Mouse (Mus musculus) stomach, embryonic 15.5 days (tissue): ENCODE results near the gene Ccdc70. TPM values are rescaled to one million over a fixed set of nuclear protein-coding genes. Genes with fewer than 3 reads are reported as not detected.
"Not testable (repeated sequence)": the region's sequence is repeated elsewhere in the genome, so short reads cannot be mapped to it uniquely, and the experiment has no call there.

ENCODE experiments used
- ATAC-seq: fragments of 200-750 bp; cut with Nextera tagmentation; 2 replicates; pipeline ENCODE4 v1.8.0; 2017; ENCODE audit warnings: low read depth, moderate number of reproducible peaks, moderate TSS enrichment; ENCODE audit not compliant: insufficient read depth, low FRiP score
- H3K27ac ChIP-seq: fragments of 300-500 bp; sonication (generic); 2 replicates; pipeline ENCODE4 v1.5.1; 2015; ENCODE audit warnings: mild to moderate bottlenecking, inconsistent platforms
- H3K27me3 ChIP-seq: fragments of 300-500 bp; sonication (generic); replicated peaks from 2 replicates; pipeline ENCODE4 v1.6.1; 2015; ENCODE audit warnings: inconsistent platforms
- H3K36me3 ChIP-seq: fragments of 300-500 bp; sonication (generic); 2 replicates; pipeline ENCODE4 v1.6.1; 2015; ENCODE audit warnings: inconsistent platforms
- H3K4me1 ChIP-seq: fragments of 300-500 bp; sonication (generic); 2 replicates; pipeline ENCODE4 v1.6.1; 2015; ENCODE audit warnings: inconsistent platforms
- H3K4me2 ChIP-seq: fragments of 300-500 bp; sonication (generic); 2 replicates; pipeline ENCODE4 v1.6.1; 2015; ENCODE audit warnings: mild to moderate bottlenecking, inconsistent platforms
- H3K4me3 ChIP-seq: fragments of 300-500 bp; sonication (generic); replicated peaks from 2 replicates; pipeline ENCODE4 v1.5.1; 2015; ENCODE audit warnings: inconsistent platforms
- H3K9ac ChIP-seq: fragments of 300-500 bp; sonication (generic); 2 replicates; pipeline ENCODE4 v1.6.1; 2015; ENCODE audit warnings: inconsistent platforms
- H3K9me3 ChIP-seq: fragments of 300-500 bp; sonication (generic); 2 replicates; pipeline ENCODE4 v1.6.1; 2016; ENCODE audit warnings: inconsistent platforms
- WGBS: fragments of 180-500 bp; shearing (Covaris S2); methylation state at CpG from one replicate; pipeline ENCODE4 v1.1.7; 2015; 5-methylcytosine and 5-hydroxymethylcytosine counted together
- polyA plus RNA-seq: library from polyadenylated mRNA; unstranded; fragments of >200 nt; fragmentation: Nextera tagmentation; extraction: Ambion mirVana; gene quantifications from 2 replicates; pipeline ENCODE4 v1.2.1, GENCODE M21; 2015

Ccdc70 gene
- not detected in 2 replicates for polyA plus RNA-seq

DNA sequence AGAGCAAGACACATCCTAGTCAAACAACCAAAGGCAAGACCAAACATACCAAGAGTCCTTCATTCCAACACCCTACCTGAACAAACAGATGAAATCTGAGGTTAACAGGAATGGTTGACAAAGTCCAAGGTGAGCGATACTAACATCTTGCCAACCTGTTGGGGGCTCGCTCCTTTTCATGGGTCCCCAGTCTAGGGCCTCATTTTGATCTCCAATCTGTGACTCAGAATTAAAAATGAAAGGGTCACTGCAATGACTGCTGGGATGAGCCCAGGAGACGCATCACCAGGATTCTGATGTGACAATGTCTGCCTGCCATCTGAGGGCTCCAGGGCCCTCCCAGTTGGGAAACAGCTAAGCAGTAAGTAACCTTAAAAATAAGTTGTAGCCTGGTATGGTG is at the start of gene Ccdc70:
Ccdc70 (plus strand) TSS at position 301 of the 400 bp plus-strand sequence.
- ATAC-seq: no peak
- H3K4me2 ChIP-seq: no peak within 1 kb of the TSS

DNA sequence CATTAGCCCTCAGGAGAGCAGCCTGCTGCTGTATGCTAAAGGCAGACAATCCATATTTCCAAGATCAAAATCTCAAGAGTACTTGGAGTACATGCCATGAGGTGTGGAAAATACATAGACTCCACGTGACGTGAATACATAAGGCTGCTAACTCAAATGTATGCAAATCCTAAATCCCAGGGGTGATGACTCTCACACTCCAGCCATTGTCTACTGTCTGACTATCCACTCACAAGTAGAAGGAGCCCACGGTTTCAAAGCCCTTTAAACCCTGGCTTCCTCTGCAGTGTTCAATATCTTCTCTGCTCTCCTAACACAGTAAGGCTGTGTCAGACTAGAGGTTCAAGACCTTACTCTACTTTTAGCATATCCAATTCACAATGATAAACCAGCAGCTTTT is 38.8 kb upstream of the Ccdc70 start:
- 74% methylated on average over 3 of the region's 3 CpGs for WGBS

More for the DNA sequence above, at the start of gene Ccdc70:
- Histone ChIP-seq H3K27ac (no peak within 1 kb of the TSS), H3K36me3 (no peaks in the 10 kb centered on the region), H3K9ac (no peak within 1 kb of the TSS), H3K27me3 (no peaks in the 10 kb centered on the region), H3K9me3 (no peaks in the 10 kb centered on the region), H3K4me3 (no peak within 1 kb of the TSS), H3K4me1 (no peaks in the 10 kb centered on the region)
- WGBS: 69% methylated on average over 3 of the region's 3 CpGs

DNA sequence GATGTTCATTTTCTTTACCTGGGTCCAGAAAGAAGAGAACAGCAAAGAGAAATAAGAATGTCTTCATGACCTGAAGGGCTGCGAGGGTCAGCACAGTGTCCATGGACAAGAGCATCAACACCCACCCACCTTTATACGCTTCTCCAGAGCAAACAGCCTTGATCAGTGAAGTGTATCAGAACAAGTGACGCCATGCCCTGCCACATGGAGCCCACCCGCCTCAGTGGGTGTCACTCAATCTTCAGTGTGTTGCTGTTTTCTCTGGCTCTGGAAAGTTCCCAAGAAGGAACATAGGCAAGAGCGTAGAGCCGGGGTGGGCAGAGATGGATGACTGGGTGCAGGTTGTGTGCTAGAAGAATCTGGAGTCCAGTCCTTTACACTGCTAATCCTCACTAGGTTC is 37.0 kb upstream of the Ccdc70 start, which contains the start of gene Defb15:
Defb15 (minus strand) TSS at position 101 of the 400 bp plus-strand sequence.
- Histone ChIP-seq H3K9me3 (no peaks in the 10 kb centered on the region), H3K27ac (no peak within 1 kb of the TSS), H3K4me1 (no peaks in the 10 kb centered on the region), H3K9ac (no peak within 1 kb of the TSS), H3K27me3 (no peaks in the 10 kb centered on the region), H3K36me3 (no peaks in the 10 kb centered on the region), H3K4me2 (no peak within 1 kb of the TSS), H3K4me3 (no peak within 1 kb of the TSS)
- 90% methylated on average over 6 of the region's 6 CpGs for WGBS
- no peak for ATAC-seq

More for the DNA sequence above, 38.8 kb upstream of the Ccdc70 start:
- H3K36me3 ChIP-seq, H3K4me2 ChIP-seq, H3K4me3 ChIP-seq, H3K9ac ChIP-seq, ATAC-seq, H3K27ac ChIP-seq, H3K27me3 ChIP-seq, H3K9me3 ChIP-seq, H3K4me1 ChIP-seq: not testable (repeated sequence)

DNA sequence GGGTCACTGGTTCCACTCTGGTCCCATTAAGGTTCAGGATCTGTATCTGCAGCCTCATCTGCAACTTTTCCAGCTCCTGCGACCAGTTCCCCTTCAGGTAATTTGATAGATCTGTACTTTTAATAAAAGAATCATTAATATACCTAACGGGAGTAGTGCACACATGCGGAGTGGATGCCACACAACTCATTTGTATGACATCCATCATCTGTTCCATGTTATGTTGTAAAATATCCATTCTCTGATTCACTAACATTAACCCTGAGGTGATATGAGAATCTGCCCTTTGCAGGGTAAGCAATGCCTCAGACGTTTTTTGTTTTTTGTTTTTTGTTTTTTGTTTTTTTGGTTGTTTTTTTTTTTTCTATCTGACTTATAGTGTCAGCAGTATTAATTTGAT is 31.5 kb upstream of the Ccdc70 start, which contains the start of gene Defb35:
Defb35 (plus strand) TSS at position 301 of the 400 bp plus-strand sequence.
- H3K27ac ChIP-seq, H3K9ac ChIP-seq, H3K36me3 ChIP-seq, H3K4me1 ChIP-seq, ATAC-seq, H3K4me2 ChIP-seq, H3K27me3 ChIP-seq, H3K4me3 ChIP-seq, H3K9me3 ChIP-seq: not testable (repeated sequence)
- WGBS: 78% methylated on average over 4 of the region's 4 CpGs

DNA sequence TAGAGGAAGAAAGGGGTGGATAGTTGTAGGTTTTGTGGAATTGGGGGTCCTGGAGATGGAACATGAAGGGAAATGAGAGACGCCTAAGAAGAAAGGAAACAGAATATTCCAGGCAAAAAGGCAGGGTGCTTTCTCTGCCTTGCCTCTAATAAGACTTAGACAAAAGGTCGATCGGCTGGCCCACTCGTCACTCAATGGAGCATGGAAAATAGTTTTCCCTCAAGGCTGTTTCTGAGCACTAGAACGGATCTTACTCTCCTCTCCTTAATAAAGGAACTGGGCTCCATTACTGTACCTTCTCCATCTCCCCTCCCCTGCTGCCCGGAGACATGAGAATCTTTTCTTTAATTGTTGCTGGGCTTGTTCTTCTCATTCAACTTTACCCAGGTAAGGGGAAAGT is 23.1 kb upstream of the Ccdc70 start, which contains the start of gene Defb13:
Defb13 (plus strand) TSS at position 301 of the 400 bp plus-strand sequence.
- ATAC-seq: no peak
- H3K9me3 ChIP-seq: no peaks in the 10 kb centered on the region
- H3K4me2 ChIP-seq: no peak within 1 kb of the TSS
- 82% methylated on average over 6 of the region's 6 CpGs for WGBS
- H3K36me3 ChIP-seq: no peaks in the 10 kb centered on the region
- no peak within 1 kb of the TSS for H3K9ac ChIP-seq
- H3K27me3 ChIP-seq: no peaks in the 10 kb centered on the region
- H3K27ac ChIP-seq: no peak within 1 kb of the TSS
- H3K4me1 ChIP-seq: no peaks in the 10 kb centered on the region
- H3K4me3 ChIP-seq: no peak within 1 kb of the TSS

DNA sequence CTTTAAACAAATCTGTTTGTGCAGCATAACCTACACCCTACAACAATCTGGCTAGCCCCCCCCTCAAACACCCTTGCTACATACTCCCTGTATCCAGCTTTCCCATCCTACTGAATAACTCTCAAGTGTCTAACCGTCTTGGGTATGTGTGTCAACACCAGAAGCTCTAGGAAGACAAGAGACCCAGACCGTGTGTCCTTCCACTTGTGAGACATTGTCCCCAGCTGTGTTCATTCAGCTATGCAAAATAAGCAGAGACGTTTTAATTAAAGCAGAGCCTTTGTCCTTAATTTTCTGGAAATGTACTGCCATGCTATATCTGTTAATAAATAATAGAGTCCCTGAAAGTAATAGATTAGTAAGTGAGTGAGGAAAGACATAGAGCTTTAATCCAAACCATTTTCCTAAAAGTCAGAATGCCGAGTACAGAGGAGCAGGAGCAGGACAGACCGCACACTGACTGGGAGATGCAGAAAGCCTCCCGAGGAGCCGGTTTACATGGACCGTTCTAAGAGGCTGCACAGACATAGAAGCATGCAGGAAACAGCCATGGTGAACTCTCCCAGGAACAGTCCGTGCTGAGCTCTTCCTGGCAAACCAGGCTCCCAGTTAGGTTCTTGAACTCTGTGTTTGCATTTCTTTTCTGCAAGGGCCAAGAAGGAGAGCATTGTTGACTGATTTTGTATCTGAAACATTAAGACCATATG is 22.1 kb upstream of the Ccdc70 start:
- no peak overlapping the region for H3K4me2 ChIP-seq
- ATAC-seq: no peak
- H3K27ac ChIP-seq: no peak overlapping the region
- no peaks in the 10 kb centered on the region for H3K9me3 ChIP-seq
- H3K9ac ChIP-seq: no peak overlapping the region
- H3K4me1 ChIP-seq: no peaks in the 10 kb centered on the region
- WGBS: 67% methylated on average over 9 of the region's 9 CpGs
- no peaks in the 10 kb centered on the region for H3K27me3 ChIP-seq
- no peak overlapping the region for H3K4me3 ChIP-seq
- H3K36me3 ChIP-seq: no peaks in the 10 kb centered on the region

DNA sequence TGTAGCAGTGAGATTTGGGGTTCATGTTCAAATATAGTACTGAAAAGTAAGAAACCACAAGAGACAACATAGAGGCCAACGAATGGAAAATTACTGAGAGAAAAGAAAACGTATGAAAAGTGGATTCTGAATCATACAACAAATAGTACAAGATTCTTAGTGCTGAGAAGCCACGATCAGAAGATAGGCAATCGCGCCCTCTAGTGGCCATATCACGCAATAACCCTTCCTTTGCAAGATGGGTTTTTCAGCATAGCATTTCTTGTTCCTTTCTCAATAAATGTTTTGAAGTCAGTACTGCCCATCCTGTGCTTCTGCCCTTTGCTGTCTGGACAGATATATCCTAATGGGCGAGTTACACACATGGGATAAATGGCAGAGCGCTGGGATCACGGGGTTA is 14.3 kb upstream of the Ccdc70 start:
- no peak overlapping the region for H3K27ac ChIP-seq
- WGBS: 7% methylated on average over 9 of the region's 9 CpGs
- H3K36me3 ChIP-seq: no peaks in the 10 kb centered on the region
- no peaks in the 10 kb centered on the region for H3K27me3 ChIP-seq
- no peak overlapping the region for H3K4me2 ChIP-seq
- no peak for ATAC-seq
- H3K4me3 ChIP-seq: no peak overlapping the region
- H3K9ac ChIP-seq: no peak overlapping the region
- H3K9me3 ChIP-seq: no peaks in the 10 kb centered on the region
- H3K4me1 ChIP-seq: no peaks in the 10 kb centered on the region

DNA sequence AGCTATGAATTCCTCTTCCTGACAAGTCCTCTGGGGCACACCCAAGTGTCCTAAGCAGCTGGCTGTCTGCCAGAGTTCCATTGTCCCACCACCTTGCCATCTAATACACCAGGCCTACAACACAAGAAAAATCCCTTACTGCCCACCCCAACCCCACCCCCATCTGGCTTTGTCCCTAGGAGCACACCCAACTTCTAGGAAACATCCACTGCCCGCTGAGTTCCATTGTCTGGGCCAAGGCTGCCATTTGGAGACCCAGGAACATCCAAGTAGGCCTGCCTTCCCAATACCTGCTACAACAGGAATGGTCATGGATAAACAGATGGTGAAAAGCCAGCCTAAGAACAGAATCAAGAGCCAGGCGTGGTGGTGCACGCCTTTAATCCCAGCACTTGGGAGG is 13.2 kb upstream of the Ccdc70 start:
- H3K9ac ChIP-seq: no peak overlapping the region
- no peak overlapping the region for H3K27ac ChIP-seq
- ATAC-seq: no peak
- H3K4me2 ChIP-seq: no peak overlapping the region
- no peaks in the 10 kb centered on the region for H3K36me3 ChIP-seq
- WGBS: 81% methylated on average over 3 of the region's 3 CpGs
- H3K4me3 ChIP-seq: no peak overlapping the region
- no peaks in the 10 kb centered on the region for H3K9me3 ChIP-seq
- H3K4me1 ChIP-seq: no peaks in the 10 kb centered on the region
- H3K27me3 ChIP-seq: no peaks in the 10 kb centered on the region

DNA sequence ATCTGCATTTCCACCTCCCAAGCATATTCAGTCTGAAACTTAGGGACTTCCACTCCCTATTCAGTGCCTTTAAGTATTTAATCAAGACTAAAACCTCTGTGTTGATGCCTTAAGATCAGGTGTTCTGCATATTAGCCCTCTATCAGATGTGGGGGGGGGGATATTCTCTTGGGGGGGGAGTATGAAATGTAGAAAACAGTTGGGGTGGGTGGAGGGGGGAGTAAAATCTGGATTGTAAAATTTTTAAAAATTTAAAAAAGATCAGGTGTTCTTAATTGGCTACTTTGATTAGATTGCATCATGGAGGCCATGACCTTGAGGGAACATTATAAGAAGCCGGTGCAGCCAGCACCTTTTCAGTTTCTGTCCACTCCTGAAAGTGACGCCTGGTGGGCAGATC is 11.2 kb upstream of the Ccdc70 start, which contains the start of gene Fam90a1a:
Fam90a1a (plus strand) TSS at position 301 of the 400 bp plus-strand sequence.
- Histone ChIP-seq H3K36me3 (no peaks in the 10 kb centered on the region), H3K4me2 (no peak within 1 kb of the TSS), H3K9me3 (no peaks in the 10 kb centered on the region), H3K27me3 (no peaks in the 10 kb centered on the region), H3K9ac (no peak within 1 kb of the TSS), H3K4me3 (no peak within 1 kb of the TSS), H3K4me1 (no peaks in the 10 kb centered on the region), H3K27ac (no peak within 1 kb of the TSS)
- no peak for ATAC-seq
- WGBS: 71% methylated on average over 2 of the region's 2 CpGs

DNA sequence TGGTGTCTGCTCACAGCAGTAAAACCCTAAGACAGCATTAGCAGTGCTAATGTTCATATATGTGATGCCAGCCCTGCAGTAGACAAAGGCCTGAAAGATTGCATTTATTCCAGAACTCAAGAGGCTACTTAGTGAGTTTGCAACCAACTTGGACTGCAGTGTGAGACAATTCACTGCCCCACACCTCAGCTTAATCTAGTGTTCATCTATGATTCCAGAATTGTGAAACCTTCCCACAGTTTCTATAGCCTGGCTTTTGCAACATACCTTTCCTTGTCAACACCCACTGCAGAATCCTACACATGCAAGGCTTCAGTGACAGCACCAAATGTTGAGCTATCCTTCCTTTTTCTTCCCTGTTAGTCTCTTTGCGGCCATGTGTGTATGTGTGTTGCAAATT is 2.9 kb upstream of the Ccdc70 start:
- H3K27me3 ChIP-seq: no peaks in the 10 kb centered on the region
- H3K4me2 ChIP-seq: no peak overlapping the region
- no peaks in the 10 kb centered on the region for H3K9me3 ChIP-seq
- H3K4me1 ChIP-seq: no peaks in the 10 kb centered on the region
- H3K27ac ChIP-seq: no peak overlapping the region
- H3K9ac ChIP-seq: no peak overlapping the region
- no peak for ATAC-seq
- WGBS: 69% methylated on average over 1 of the region's 1 CpGs
- H3K4me3 ChIP-seq: no peak overlapping the region
- H3K36me3 ChIP-seq: no peaks in the 10 kb centered on the region

DNA sequence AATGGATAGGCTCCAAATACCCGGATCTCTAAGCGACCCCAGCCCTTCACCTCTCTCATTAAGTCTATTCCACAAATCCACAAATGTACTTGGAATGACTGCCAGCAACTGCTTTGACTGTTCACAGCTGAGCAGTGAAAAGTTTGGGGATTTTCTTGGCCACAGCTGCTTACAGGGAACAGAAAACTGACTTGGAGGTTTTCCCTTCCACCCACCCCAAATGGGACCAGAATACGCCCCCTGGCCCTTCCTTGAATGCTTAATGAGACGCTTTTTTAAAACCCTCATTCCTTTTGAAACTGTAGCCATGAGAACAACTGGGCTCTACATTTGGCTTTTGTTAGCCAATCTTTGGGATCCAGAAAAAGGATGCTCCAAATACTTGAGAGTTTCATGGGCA is 8.6 kb downstream of the Ccdc70 start:
- Histone ChIP-seq H3K27ac (no peak overlapping the region), H3K4me3 (no peak overlapping the region), H3K9me3 (no peaks in the 10 kb centered on the region), H3K4me1 (no peaks in the 10 kb centered on the region), H3K4me2 (no peak overlapping the region), H3K9ac (no peak overlapping the region), H3K27me3 (no peaks in the 10 kb centered on the region), H3K36me3 (no peaks in the 10 kb centered on the region)
- WGBS: 68% methylated on average over 4 of the region's 4 CpGs
- no peak for ATAC-seq

DNA sequence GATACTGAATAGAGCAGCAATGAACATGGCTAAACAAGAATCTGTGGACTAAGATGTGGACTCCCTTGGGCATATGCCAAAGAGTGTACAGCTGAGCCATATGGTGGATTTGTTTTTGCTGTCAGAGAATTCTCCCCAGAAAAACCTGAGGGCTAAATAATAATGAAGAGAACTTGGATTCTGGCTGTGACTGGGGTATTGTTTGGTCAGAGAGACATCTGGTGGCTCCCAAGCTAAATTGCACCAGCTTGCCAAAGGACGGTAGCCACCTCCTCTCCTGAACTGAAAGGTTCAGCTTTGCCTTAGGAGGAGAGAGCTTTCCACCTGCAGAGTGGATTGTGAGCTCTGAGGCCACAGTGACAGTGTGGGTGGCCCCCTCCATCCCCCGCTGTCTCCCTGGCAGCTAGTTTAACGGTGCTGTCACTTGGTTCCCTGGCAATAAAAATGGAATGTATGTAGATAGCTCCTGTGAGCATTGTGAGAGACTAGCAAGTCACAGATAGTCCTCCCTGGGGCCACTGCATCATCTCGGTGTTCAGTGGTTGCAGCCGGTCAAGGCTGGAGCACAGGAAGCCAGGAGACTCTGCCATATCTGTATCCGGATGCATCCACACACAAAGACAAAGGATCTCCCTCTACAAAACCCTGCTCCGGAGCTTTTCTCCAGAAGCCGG is 12.2 kb downstream of the Ccdc70 start:
- no peaks in the 10 kb centered on the region for H3K27me3 ChIP-seq
- H3K4me1 ChIP-seq: no peaks in the 10 kb centered on the region
- H3K36me3 ChIP-seq: no peaks in the 10 kb centered on the region
- H3K4me2 ChIP-seq: no peak overlapping the region
- H3K9ac ChIP-seq: no peak overlapping the region
- H3K27ac ChIP-seq: no peak overlapping the region
- H3K4me3 ChIP-seq: no peak overlapping the region
- H3K9me3 ChIP-seq: no peaks in the 10 kb centered on the region
- 64% methylated on average over 8 of the region's 8 CpGs for WGBS
- ATAC-seq: no peak
